Mouse (Mus musculus): ENCODE data around the gene Pinlyp. TPM values are rescaled to one million over a fixed set of nuclear protein-coding genes. Genes with fewer than 3 reads are reported as not detected.
"Not testable (repeated sequence)": the region's sequence is repeated elsewhere in the genome, so short reads cannot be mapped to it uniquely, and the experiment has no call there.

Gene Pinlyp
- total and polyA plus RNA-seq, 3 experiments: 6.1 to 17.3 (median 6.6) TPM

DNA sequence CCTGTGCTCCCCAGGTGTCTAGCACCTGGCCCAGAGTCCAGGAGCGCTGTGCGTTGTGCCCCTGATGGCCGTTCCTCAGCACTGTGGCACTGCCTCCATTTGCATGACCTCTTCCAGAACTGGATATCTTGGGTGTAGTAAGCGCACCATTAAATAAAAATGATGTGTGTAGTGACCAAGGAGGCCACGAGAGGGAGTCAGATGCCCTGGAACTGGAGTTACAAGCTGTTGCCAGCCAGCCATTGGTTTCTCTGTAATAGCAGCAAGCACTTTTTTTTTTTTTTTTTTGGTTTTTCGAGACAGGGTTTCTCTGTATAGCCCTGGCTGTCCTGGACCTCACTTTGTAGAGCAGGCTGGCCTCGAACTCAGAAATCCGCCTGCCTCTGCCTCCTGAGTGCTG is 29.6 kb downstream of the Pinlyp start:
- H3K27ac ChIP-seq (ENCODE audit: insufficient read depth, low read depth); H3K4me3 ChIP-seq (replicated peaks in 1 of 3; ENCODE audit: low read depth in 2 of 3, low read length in 2 of 3, poor library complexity in 1 of 3); dilution Hi-C loops (cut with MboI; ENCODE audit: extremely low pct_ligation_motif_present, extremely low pct_unique_long_range_greater_than_20kb, low sequenced_read_pairs); H3K9ac ChIP-seq (ENCODE audit: insufficient read depth, low read depth); in situ Hi-C loops (cut with MboI; ENCODE audit: low pct_ligation_motif_present, low pct_unique_long_range_greater_than_20kb, low sequenced_read_pairs); H3K27me3 ChIP-seq (replicated peaks); H3K4me1 ChIP-seq (ENCODE audit: control insufficient read depth in 1 of 2, insufficient read depth in 2 of 2); H3K79me2 ChIP-seq (replicated peaks; ENCODE audit: control insufficient read depth, extremely low read depth, insufficient read depth, poor library complexity, severe bottlenecking); H3K9me3 ChIP-seq (replicated peaks; ENCODE audit: low read length); H3K4me2 ChIP-seq (ENCODE audit: insufficient read depth, low read depth, poor library complexity, severe bottlenecking): not testable (repeated sequence)
- TF ChIP-seq CTCF (conservative IDR thresholded peaks at IDR 0.05 in 1 of 2, IDR thresholded peaks at IDR 0.05 in 1 of 2; ENCODE audit: low read depth in 2 of 2, low read length in 2 of 2) (peak in 1 of 2 experiments; percentile 62; a peak in 2 of 4 replicates), SMC3 (IDR thresholded peaks at IDR 0.05; ENCODE audit: low read depth, low read length) (peak; percentile 53), RAD21 (IDR thresholded peaks at IDR 0.05; ENCODE audit: low read depth, low read length) (peak; percentile 55), ZNF384 (IDR thresholded peaks at IDR 0.05; ENCODE audit: low read depth, low read length) (peak; percentile 77)
- H3K36me3 ChIP-seq (replicated peaks in 1 of 2; ENCODE audit: control insufficient read depth in 1 of 2, insufficient read depth in 1 of 2, low read length in 1 of 2): peaks cover 0 to 36% of the 10 kb centered on the region in 2 experiments
- DNase-seq (ENCODE audit: extremely low read depth): peak; percentile 40

- H3K9ac ChIP-seq (ENCODE audit: insufficient read depth, low read depth): no peak within 1 kb of the TSS
- no peaks in the 10 kb centered on the region for H3K27me3 ChIP-seq (replicated peaks)
- H3K36me3 ChIP-seq (replicated peaks in 1 of 2; ENCODE audit: control insufficient read depth in 1 of 2, insufficient read depth in 1 of 2, low read length in 1 of 2): peaks cover 0 to 44% of the 10 kb centered on the region in 2 experiments
- no peak within 1 kb of the TSS for H3K4me3 ChIP-seq (replicated peaks in 1 of 3; ENCODE audit: low read depth in 2 of 3, low read length in 2 of 3, poor library complexity in 1 of 3)
- H3K9me3 ChIP-seq (replicated peaks; ENCODE audit: low read length): no peaks in the 10 kb centered on the region
- no peak within 1 kb of the TSS for H3K4me2 ChIP-seq (ENCODE audit: insufficient read depth, low read depth, poor library complexity, severe bottlenecking)
- TF ChIP-seq EP300 (IDR thresholded peaks at IDR 0.05; ENCODE audit: low read length): no peak
- no peak for TF ChIP-seq ZKSCAN1 (IDR thresholded peaks at IDR 0.05; ENCODE audit: borderline replicate concordance, low read depth, low read length)
- TF ChIP-seq POLR2AphosphoS2 (IDR thresholded peaks at IDR 0.05; ENCODE audit: low read depth, low read length): no peak
- TF ChIP-seq MXI1 (IDR thresholded peaks at IDR 0.05; ENCODE audit: low read depth, low read length): no peak
- no peak for TF ChIP-seq TCF12 (IDR thresholded peaks at IDR 0.05; ENCODE audit: low read depth, low read length)
- dilution Hi-C loops (cut with MboI; ENCODE audit: extremely low pct_ligation_motif_present, extremely low pct_unique_long_range_greater_than_20kb, low sequenced_read_pairs) (no loop called here), in situ Hi-C loops (cut with MboI; ENCODE audit: low pct_ligation_motif_present, low pct_unique_long_range_greater_than_20kb, low sequenced_read_pairs) (no loop called here)
- H3K4me1 ChIP-seq (ENCODE audit: control insufficient read depth in 1 of 2, insufficient read depth in 2 of 2): peaks cover 0 to 9% of the 10 kb centered on the region in 2 experiments; a peak in 2 of 4 replicates
- H3K79me2 ChIP-seq (replicated peaks; ENCODE audit: control insufficient read depth, extremely low read depth, insufficient read depth, poor library complexity, severe bottlenecking): no peaks in the 10 kb centered on the region
- H3K27ac ChIP-seq (ENCODE audit: insufficient read depth, low read depth): no peak within 1 kb of the TSS
- no peak for DNase-seq (ENCODE audit: extremely low read depth)
These were observed 33.6 kb downstream of the Pinlyp start, which contains the start of gene AC161166.1 for GRCm38 (mm10) chr7:24512355-24512754. AC161166.1 (minus strand) TSS chr7:24512455.

DNA sequence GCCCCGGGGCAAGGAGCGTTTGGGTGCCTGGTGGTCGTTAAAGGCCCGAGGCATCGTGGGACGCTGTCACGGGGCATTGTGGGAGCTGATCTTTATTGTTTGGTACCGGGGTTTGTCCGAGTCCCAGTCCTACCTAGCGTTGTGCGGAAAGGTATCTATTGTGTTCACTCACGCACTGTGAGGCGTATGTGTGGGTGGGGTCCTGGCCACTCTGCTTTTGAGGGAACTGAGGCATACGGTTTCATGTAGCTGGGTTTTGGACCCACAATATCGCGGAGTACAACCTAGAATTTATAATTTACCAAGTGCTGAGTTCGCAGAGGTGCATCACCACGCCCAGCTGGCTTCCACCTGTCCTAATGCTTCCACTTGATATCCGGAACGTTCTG is 38.2 kb downstream of the Pinlyp start:
- Histone ChIP-seq H3K4me3 (replicated peaks in 1 of 3; ENCODE audit: low read depth in 2 of 3, low read length in 2 of 3, poor library complexity in 1 of 3) (peak overlapping the region; percentile 75 to 88 (median 76)), H3K79me2 (replicated peaks; ENCODE audit: control insufficient read depth, extremely low read depth, insufficient read depth, poor library complexity, severe bottlenecking) (0 out of 2 replicates have a peak, but pooled peaks cover 2% of the 10 kb centered on the region), H3K36me3 (replicated peaks in 1 of 2; ENCODE audit: control insufficient read depth in 1 of 2, insufficient read depth in 1 of 2, low read length in 1 of 2) (peaks cover 0 to 16% of the 10 kb centered on the region in 2 experiments), H3K27ac (ENCODE audit: insufficient read depth, low read depth) (peak overlapping the region; percentile 61; the same call in 1 of the 2 replicates), H3K9me3 (replicated peaks; ENCODE audit: low read length) (no peaks in the 10 kb centered on the region), H3K4me2 (ENCODE audit: insufficient read depth, low read depth, poor library complexity, severe bottlenecking) (peak overlapping the region; percentile 74), H3K4me1 (ENCODE audit: control insufficient read depth in 1 of 2, insufficient read depth in 2 of 2) (peaks cover 0 to 25% of the 10 kb centered on the region in 2 experiments; a peak in 2 of 4 replicates), H3K9ac (ENCODE audit: insufficient read depth, low read depth) (peak overlapping the region; percentile 66), H3K27me3 (replicated peaks) (no peaks in the 10 kb centered on the region)
- TF ChIP-seq HCFC1 (IDR thresholded peaks at IDR 0.05; ENCODE audit: low read depth, low read length) (0 out of 2 replicates have a peak, but pooled peaks have one; percentile 4), KAT2A (IDR thresholded peaks at IDR 0.05; ENCODE audit: insufficient replicate concordance, low read length) (0 out of 2 replicates have a peak, but pooled peaks have one; percentile 0), TBP (conservative IDR thresholded peaks at IDR 0.05; ENCODE audit: low read depth, low read length) (no peak), SIN3A (IDR thresholded peaks at IDR 0.05; ENCODE audit: low read length) (peak; percentile 42; the same call in 1 of the 2 replicates), ELF1 (IDR thresholded peaks at IDR 0.05; ENCODE audit: low read depth, low read length) (no peak; the same call in 1 of the 2 replicates), CHD2 (IDR thresholded peaks at IDR 0.05; ENCODE audit: low read length) (no peak), USF1 (IDR thresholded peaks at IDR 0.05; ENCODE audit: low read depth, low read length) (no peak), POLR2A (IDR thresholded peaks at IDR 0.05; ENCODE audit: low read depth, low read length) (no peak)
- no peak for DNase-seq (ENCODE audit: extremely low read depth)
- dilution Hi-C loops (cut with MboI; ENCODE audit: extremely low pct_ligation_motif_present, extremely low pct_unique_long_range_greater_than_20kb, low sequenced_read_pairs) (no loop called here), in situ Hi-C loops (cut with MboI; ENCODE audit: low pct_ligation_motif_present, low pct_unique_long_range_greater_than_20kb, low sequenced_read_pairs) (no loop called here)

Data from CH12.LX (cell line).